14 mouse cellular contexts compared by ENCODE assay signal in genomic region chr2:116021931-116022330, GRCm38 (mm10). TPM values are rescaled to one million over a fixed set of nuclear protein-coding genes. Genes with fewer than 3 reads are reported as not detected.
DNase-seq lines count a peak whose midpoint lies in the region; ATAC-seq and TF ChIP-seq lines count a peak whose summit lies in the region.
"Had no signal": no experiment of that assay in that cellular context is flagged by ENCODE, and none has a peak within 500 bp of the region (broad histone marks: within the 10 kb centered on the region; RNA-seq: fewer than 3 reads in every experiment).

No protein-coding gene starts in this region.

- H3K4me3 ChIP-seq in heart, embryonic 15.5 days: no peak overlapping the region
- no peak overlapping the region for H3K4me3 ChIP-seq in lung, embryonic 15.5 days
- H3K4me3 ChIP-seq in embryonic facial prominence, embryonic 15.5 days (replicated peaks): no peak overlapping the region
- H3K4me3 ChIP-seq in forebrain, postnatal 0 days (ENCODE audit: low read depth, low read length): no peak overlapping the region

- peaks cover 33% of the 10 kb centered on the region for H3K4me1 ChIP-seq in heart, embryonic 15.5 days (replicated peaks)
- H3K4me1 ChIP-seq in lung, embryonic 15.5 days: peaks cover 16% of the 10 kb centered on the region
- H3K4me1 ChIP-seq in embryonic facial prominence, embryonic 15.5 days: peaks cover 28% of the 10 kb centered on the region
- H3K4me1 ChIP-seq in forebrain, postnatal 0 days (ENCODE audit: insufficient read depth): peaks cover 26% of the 10 kb centered on the region

- H3K9me3 ChIP-seq in heart, embryonic 15.5 days (replicated peaks): no peaks in the 10 kb centered on the region
- H3K9me3 ChIP-seq in lung, embryonic 15.5 days: no peaks in the 10 kb centered on the region
- H3K9me3 ChIP-seq in embryonic facial prominence, embryonic 15.5 days (replicated peaks): no peaks in the 10 kb centered on the region
- H3K9me3 ChIP-seq in forebrain, postnatal 0 days (ENCODE audit: low read length): no peaks in the 10 kb centered on the region

- no peak overlapping the region for H3K9ac ChIP-seq in heart, embryonic 15.5 days
- no peak overlapping the region for H3K9ac ChIP-seq in lung, embryonic 15.5 days
- H3K9ac ChIP-seq in embryonic facial prominence, embryonic 15.5 days: no peak overlapping the region
- no peak overlapping the region for H3K9ac ChIP-seq in forebrain, postnatal 0 days

- WGBS in heart, embryonic 15.5 days: 70% methylated on average over 4 of the region's 4 CpGs
- WGBS in lung, embryonic 15.5 days: 65% methylated on average over 4 of the region's 4 CpGs
- 54% methylated on average over 4 of the region's 4 CpGs for WGBS in embryonic facial prominence, embryonic 15.5 days
- WGBS in forebrain, postnatal 0 days: 57% methylated on average over 4 of the region's 4 CpGs

- no peak overlapping the region for H3K4me2 ChIP-seq in heart, embryonic 15.5 days
- H3K4me2 ChIP-seq in lung, embryonic 15.5 days: no peak overlapping the region
- no peak overlapping the region for H3K4me2 ChIP-seq in embryonic facial prominence, embryonic 15.5 days (replicated peaks)
- no peak overlapping the region for H3K4me2 ChIP-seq in forebrain, postnatal 0 days (ENCODE audit: low read depth)

- ATAC-seq in heart, embryonic 15.5 days (replicated peaks; ENCODE audit: insufficient number of reproducible peaks, insufficient read depth, low FRiP score, low read depth): no peak
- no peak for ATAC-seq in lung, embryonic 15.5 days (ENCODE audit: borderline replicate concordance, extremely low read depth, low FRiP score, low TSS enrichment)
- no peak for ATAC-seq in embryonic facial prominence, embryonic 15.5 days (ENCODE audit: insufficient number of reproducible peaks, low FRiP score, low TSS enrichment, low read depth)
- no peak for ATAC-seq in forebrain, postnatal 0 days

- no peak for TF ChIP-seq CTCF in forebrain, postnatal 0 days (IDR thresholded peaks at IDR 0.05; ENCODE audit: low read depth)

- no peak for DNase-seq in heart, adult 11 months
- no peak for DNase-seq in lung, postnatal 25 days (ENCODE audit: low spot score)
- no peak for DNase-seq in forebrain, postnatal 0 days
- DNase-seq in ovary, postnatal 36 days (ENCODE audit: low spot score): no peak
- no peak for DNase-seq in gastrocnemius, adult 18-20 months (ENCODE audit: low spot score)
- DNase-seq: adrenal gland, adult 8-10 months; B cell, adult 2 months; cerebellum, adult 9-10 months; lung, postnatal 10 days; midbrain, embryonic 14.5 days had no signal

- H3K27me3 ChIP-seq in heart, embryonic 15.5 days: no peaks in the 10 kb centered on the region
- H3K27me3 ChIP-seq in lung, embryonic 15.5 days: no peaks in the 10 kb centered on the region
- H3K27me3 ChIP-seq in embryonic facial prominence, embryonic 15.5 days: no peaks in the 10 kb centered on the region
- H3K27me3 ChIP-seq in forebrain, postnatal 0 days (ENCODE audit: insufficient read depth, low read length): no peaks in the 10 kb centered on the region

- H3K36me3 ChIP-seq in heart, embryonic 15.5 days: peaks cover 2% of the 10 kb centered on the region
- H3K36me3 ChIP-seq in lung, embryonic 15.5 days: no peaks in the 10 kb centered on the region
- H3K36me3 ChIP-seq in embryonic facial prominence, embryonic 15.5 days: no peaks in the 10 kb centered on the region
- no peaks in the 10 kb centered on the region for H3K36me3 ChIP-seq in forebrain, postnatal 0 days (ENCODE audit: insufficient read depth)

- peak overlapping the region; percentile 43 for H3K27ac ChIP-seq in heart, embryonic 15.5 days
- H3K27ac ChIP-seq in lung, embryonic 15.5 days: peak overlapping the region; percentile 10; the same call in 1 of the 2 replicates
- H3K27ac ChIP-seq in embryonic facial prominence, embryonic 15.5 days (replicated peaks): peak overlapping the region; percentile 29; the same call in 1 of the 2 replicates
- 0 out of 2 replicates have a peak overlapping the region, but pooled peaks have one; percentile 82 for H3K27ac ChIP-seq in forebrain, postnatal 0 days (ENCODE audit: low read depth, low read length)

RNA-seq across cellular contexts. Expression of gene Meis2, which starts 43.7 kb away (rescaled TPM):
- 24.0 and 25.7 TPM in 2 replicates for polyA plus RNA-seq in heart, embryonic 15.5 days (2015; fragmentation: Nextera tagmentation; extraction: Ambion mirVana)
- polyA plus RNA-seq in lung, embryonic 15.5 days (2015; fragmentation: Nextera tagmentation; extraction: Ambion mirVana): 24.4 and 25.8 TPM in 2 replicates
- 33.4 and 36.4 TPM in 2 replicates for polyA plus RNA-seq in embryonic facial prominence, embryonic 15.5 days (2015; fragmentation: Nextera tagmentation; extraction: Ambion mirVana)
- total RNA-seq in forebrain, postnatal 0 days (2014; rRNA removed): 204 and 227 TPM in 2 replicates
- polyA plus RNA-seq in forebrain, postnatal 0 days (2015; fragmentation: Nextera tagmentation; extraction: Ambion mirVana): 85.5 and 106 TPM in 2 replicates
- total RNA-seq in gastrocnemius, adult 18-20 months (2021): 1 to 10 TPM; 1.3 to 1.4 TPM
- total RNA-seq: neutrophil, adult 5-6 weeks had no signal

Comparison
In these comparisons a context has a peak if more than half of its experiments do, and no peak if none do; other contexts are left out.
1. H3K27ac ChIP-seq: peak in every context shown above with its lines; median percentile 82 in forebrain, postnatal 0 days; 43 in heart, embryonic 15.5 days; 29 in embryonic facial prominence, embryonic 15.5 days; 10 in lung, embryonic 15.5 days.